Mouse (Mus musculus) myocyte (in vitro differentiated cells): ENCODE measurements around the gene Map2k5. TPM values are rescaled to one million over a fixed set of nuclear protein-coding genes. Genes with fewer than 3 reads are reported as not detected.

Experiments
- H3K27me3 ChIP-seq: one replicate; pipeline ENCODE4 v1.6.1; 2011; ENCODE audit not compliant: control insufficient read depth, insufficient read depth, insufficient read length
- H3K36me3 ChIP-seq: one replicate; pipeline ENCODE4 v1.6.1; 2011; ENCODE audit not compliant: control insufficient read depth, insufficient read depth
- H3K4me2 ChIP-seq: one replicate; pipeline ENCODE4 v1.6.1; 2011; ENCODE audit warnings: low read depth, control low read depth
- H3K4me3 ChIP-seq: one replicate; pipeline ENCODE4 v1.5.1; 2011; ENCODE audit warnings: mild to moderate bottlenecking, control low read depth, moderate library complexity
- H3K79me2 ChIP-seq: one replicate; pipeline ENCODE4 v1.6.1; 2011; ENCODE audit not compliant: control insufficient read depth, insufficient read depth
- H3ac ChIP-seq: one replicate; pipeline ENCODE4 v1.6.1; 2011; ENCODE audit not compliant: control insufficient read depth, insufficient read length
- CEBPB ChIP-seq: IDR thresholded peaks from 2 replicates; pipeline ENCODE4 v1.6.1; 2011; ENCODE audit warnings: mild to moderate bottlenecking, moderate library complexity; ENCODE audit not compliant: poor library complexity, insufficient read depth, severe bottlenecking
- E2F4 ChIP-seq: IDR thresholded peaks from one replicate; pipeline ENCODE4 v1.6.1; 2011; ENCODE audit warnings: mild to moderate bottlenecking, control low read depth, moderate library complexity; ENCODE audit not compliant: insufficient read depth
- MAX ChIP-seq: IDR thresholded peaks from one replicate; pipeline ENCODE4 v1.6.1; 2011; ENCODE audit warnings: low read depth, mild to moderate bottlenecking, control low read depth
- MYOD1 ChIP-seq, 3 experiments: IDR thresholded peaks; one replicate each; pipeline ENCODE4 v1.6.1; 2011; ENCODE audit warnings: control low read depth in 2 of 3, low read depth in 2 of 3, mild to moderate bottlenecking in 2 of 3, moderate library complexity in 1 of 3; ENCODE audit not compliant: insufficient read length in 2 of 3, control insufficient read depth in 1 of 3
- MYOG ChIP-seq, 3 experiments: IDR thresholded peaks; one replicate each; pipeline ENCODE4 v1.6.1; 2011; ENCODE audit warnings: control low read depth in 2 of 3, low read depth in 2 of 3, mild to moderate bottlenecking in 2 of 3; ENCODE audit not compliant: insufficient read length in 2 of 3, control insufficient read depth in 1 of 3, insufficient read depth in 1 of 3
- POLR2A ChIP-seq: IDR thresholded peaks from one replicate; pipeline ENCODE4 v1.6.1; 2011; ENCODE audit warnings: low read depth, mild to moderate bottlenecking, control low read depth, moderate library complexity; ENCODE audit not compliant: insufficient read length
- POLR2AphosphoS2 ChIP-seq: IDR thresholded peaks from one replicate; pipeline ENCODE4 v1.6.1; 2011; ENCODE audit warnings: low read depth, control low read depth; ENCODE audit not compliant: insufficient read length
- REST ChIP-seq: IDR thresholded peaks from one replicate; pipeline ENCODE4 v1.6.1; 2011; ENCODE audit warnings: mild to moderate bottlenecking, control low read depth, moderate library complexity; ENCODE audit not compliant: insufficient read depth, insufficient read length
- SRF ChIP-seq: IDR thresholded peaks from one replicate; pipeline ENCODE4 v1.6.1; 2011; ENCODE audit warnings: low read depth; ENCODE audit not compliant: control insufficient read depth, insufficient read length
- TCF12 ChIP-seq: IDR thresholded peaks from one replicate; pipeline ENCODE4 v1.6.1; 2011; ENCODE audit warnings: mild to moderate bottlenecking, control low read depth; ENCODE audit not compliant: poor library complexity, insufficient read depth, severe bottlenecking
- TCF3 ChIP-seq: IDR thresholded peaks from one replicate; pipeline ENCODE4 v1.6.1; 2011; ENCODE audit warnings: low read depth, control low read depth; ENCODE audit not compliant: insufficient read length
- USF1 ChIP-seq: IDR thresholded peaks from one replicate; pipeline ENCODE4 v1.6.1; 2011; ENCODE audit warnings: low read depth, mild to moderate bottlenecking, control low read depth, moderate library complexity
- polyA plus RNA-seq: library from polyadenylated mRNA; unstranded; fragments of >200 nt; fragmentation: generic; extraction: Trizol; gene quantifications from one replicate; pipeline ENCODE4 v1.2.1, GENCODE M21; 2012; ENCODE audit warnings: missing spikeins

Gene Map2k5
- polyA plus RNA-seq, 1 experiment = 17.7 TPM

GRCm38 (mm10) chr9:63338716-63339115 is 39.0 kb downstream of the Map2k5 start:
- Histone ChIP-seq H3K27me3 (no peaks in the 10 kb centered on the region), H3ac (no peak overlapping the region), H3K79me2 (no peaks in the 10 kb centered on the region), H3K4me2 (no peak overlapping the region), H3K36me3 (peaks cover 3% of the 10 kb centered on the region), H3K4me3 (no peak overlapping the region)
- TF ChIP-seq CEBPB = no peak
- TF ChIP-seq SRF = no peak
- TF ChIP-seq MYOG (IDR thresholded peaks at IDR 0.05; ENCODE audit: control insufficient read depth in 1 of 3, insufficient read depth in 1 of 3, insufficient read length in 2 of 3, low read depth in 2 of 3) = no peak
- no peak for TF ChIP-seq E2F4
- no peak for TF ChIP-seq REST
- no peak for TF ChIP-seq POLR2AphosphoS2
- TF ChIP-seq MAX = no peak
- no peak for TF ChIP-seq POLR2A
- no peak for TF ChIP-seq USF1
- TF ChIP-seq MYOD1 (IDR thresholded peaks at IDR 0.05; ENCODE audit: control insufficient read depth in 1 of 3, insufficient read length in 2 of 3, low read depth in 2 of 3) = no peak

- Histone ChIP-seq H3K4me3 (no peak overlapping the region), H3K4me2 (no peak overlapping the region), H3ac (no peak overlapping the region), H3K36me3 (peaks cover 7% of the 10 kb centered on the region), H3K27me3 (no peaks in the 10 kb centered on the region), H3K79me2 (no peaks in the 10 kb centered on the region)
- TF ChIP-seq USF1 (no peak), TCF3 (no peak), REST (no peak), MYOD1 (IDR thresholded peaks at IDR 0.05; ENCODE audit: control insufficient read depth in 1 of 3, insufficient read length in 2 of 3, low read depth in 2 of 3) (no peak), TCF12 (no peak), MYOG (IDR thresholded peaks at IDR 0.05; ENCODE audit: control insufficient read depth in 1 of 3, insufficient read depth in 1 of 3, insufficient read length in 2 of 3, low read depth in 2 of 3) (no peak), SRF (no peak), CEBPB (no peak), POLR2A (no peak), E2F4 (no peak), POLR2AphosphoS2 (no peak), MAX (no peak)
These were observed 41.9 kb downstream of the Map2k5 start for GRCm38 (mm10) chr9:63335816-63336215.

GRCm38 (mm10) chr9:63333074-63333473 is 44.6 kb downstream of the Map2k5 start:
- H3K36me3 ChIP-seq = peaks cover 3% of the 10 kb centered on the region

GRCm38 (mm10) chr9:63331246-63331645 is 46.5 kb downstream of the Map2k5 start:
- Histone ChIP-seq H3K4me3 (no peak overlapping the region), H3K27me3 (no peaks in the 10 kb centered on the region), H3K4me2 (no peak overlapping the region), H3K36me3 (peaks cover 3% of the 10 kb centered on the region), H3K79me2 (no peaks in the 10 kb centered on the region), H3ac (no peak overlapping the region)
- TF ChIP-seq MAX (no peak), SRF (no peak), MYOG (IDR thresholded peaks at IDR 0.05; ENCODE audit: control insufficient read depth in 1 of 3, insufficient read depth in 1 of 3, insufficient read length in 2 of 3, low read depth in 2 of 3) (no peak), MYOD1 (IDR thresholded peaks at IDR 0.05; ENCODE audit: control insufficient read depth in 1 of 3, insufficient read length in 2 of 3, low read depth in 2 of 3) (no peak), CEBPB (no peak), POLR2AphosphoS2 (no peak), REST (no peak), POLR2A (no peak), TCF12 (no peak), E2F4 (no peak), TCF3 (no peak), USF1 (no peak)

More at GRCm38 (mm10) chr9:63333074-63333473, 44.6 kb downstream of the Map2k5 start:
- H3K79me2 ChIP-seq = no peaks in the 10 kb centered on the region
- no peaks in the 10 kb centered on the region for H3K27me3 ChIP-seq
- no peak overlapping the region for H3K4me2 ChIP-seq
- no peak overlapping the region for H3ac ChIP-seq
- TF ChIP-seq SRF (no peak), TCF12 (no peak), MAX (no peak), POLR2A (no peak), TCF3 (no peak), MYOG (IDR thresholded peaks at IDR 0.05; ENCODE audit: control insufficient read depth in 1 of 3, insufficient read depth in 1 of 3, insufficient read length in 2 of 3, low read depth in 2 of 3) (no peak), REST (no peak), POLR2AphosphoS2 (no peak), MYOD1 (IDR thresholded peaks at IDR 0.05; ENCODE audit: control insufficient read depth in 1 of 3, insufficient read length in 2 of 3, low read depth in 2 of 3) (no peak), CEBPB (no peak), E2F4 (no peak), USF1 (no peak)
- H3K4me3 ChIP-seq = no peak overlapping the region
